Mouse (Mus musculus) telencephalon, adult 2 months (tissue): Measurements from ENCODE around the gene Plxnc1.

Experiments used
- DNase-seq: peaks from one replicate; pipeline ENCODE4 v3.0.0-alpha.2; 2011; ENCODE audit warnings: low read depth, low spot score

Gene Plxnc1

GRCm38 (mm10) chr10:94947915-94948675 lies 3.5 kb upstream of the Plxnc1 start:
- no peak for DNase-seq

GRCm38 (mm10) chr10:94947386-94947785 lies 2.8 kb upstream of the Plxnc1 start:
- no peak for DNase-seq

GRCm38 (mm10) chr10:94945206-94945711 lies 624 bp upstream of the Plxnc1 start:
- no peak for DNase-seq

GRCm38 (mm10) chr10:94943846-94944690 lies 567 bp downstream of the Plxnc1 start:
- DNase-seq: no peak

GRCm38 (mm10) chr10:94943401-94943845 lies 1.2 kb downstream of the Plxnc1 start:
- no peak for DNase-seq

- no peak for DNase-seq
Measured at GRCm38 (mm10) chr10:94942449-94943041, 2.1 kb downstream of the Plxnc1 start.

GRCm38 (mm10) chr10:94941551-94941950 lies 3.1 kb downstream of the Plxnc1 start:
- no peak for DNase-seq

GRCm38 (mm10) chr10:94940786-94941185 lies 3.8 kb downstream of the Plxnc1 start:
- DNase-seq: no peak

- no peak for DNase-seq
Measured at GRCm38 (mm10) chr10:94940061-94940460, 4.6 kb downstream of the Plxnc1 start.

GRCm38 (mm10) chr10:94938899-94939298 lies 5.7 kb downstream of the Plxnc1 start:
- no peak for DNase-seq

GRCm38 (mm10) chr10:94938320-94938719 lies 6.3 kb downstream of the Plxnc1 start:
- DNase-seq: no peak

- DNase-seq: no peak
Measured at GRCm38 (mm10) chr10:94935270-94935669, 9.4 kb downstream of the Plxnc1 start.

GRCm38 (mm10) chr10:94934151-94934614 lies 10.5 kb downstream of the Plxnc1 start:
- no peak for DNase-seq

- DNase-seq: no peak
Measured at GRCm38 (mm10) chr10:94931961-94932832, 12.4 kb downstream of the Plxnc1 start.

- DNase-seq: no peak
Measured at GRCm38 (mm10) chr10:94928164-94928563, 16.5 kb downstream of the Plxnc1 start.

GRCm38 (mm10) chr10:94926297-94926696 lies 18.3 kb downstream of the Plxnc1 start:
- DNase-seq: no peak

- no peak for DNase-seq
Measured at GRCm38 (mm10) chr10:94924878-94925277, 19.8 kb downstream of the Plxnc1 start.

- no peak for DNase-seq
Measured at GRCm38 (mm10) chr10:94924450-94924849, 20.2 kb downstream of the Plxnc1 start.

- DNase-seq: no peak
Measured at GRCm38 (mm10) chr10:94923337-94923762, 21.3 kb downstream of the Plxnc1 start.

GRCm38 (mm10) chr10:94922848-94923247 lies 21.8 kb downstream of the Plxnc1 start:
- DNase-seq: no peak

- no peak for DNase-seq
Measured at GRCm38 (mm10) chr10:94921751-94922150, 22.9 kb downstream of the Plxnc1 start.
